Mouse (Mus musculus) midbrain, embryonic 11.5 days (tissue): ENCODE results near the gene Zbtb22. TPM values are rescaled to one million over a fixed set of nuclear protein-coding genes. Genes with fewer than 3 reads are reported as not detected.

Experiments
- ATAC-seq: fragments of 200-750 bp; cut with Nextera tagmentation; 2 replicates; pipeline ENCODE4 v1.8.0; 2017; ENCODE audit warnings: moderate TSS enrichment, moderate library complexity; ENCODE audit not compliant: low FRiP score
- DNase-seq: peaks from one replicate; pipeline ENCODE4 v3.0.0; 2015; ENCODE audit warnings: low spot score; ENCODE audit errors: missing footprints
- H3K27ac ChIP-seq: fragments of 300-500 bp; sonication (generic); 2 replicates; pipeline ENCODE4 v1.5.1; 2014; ENCODE audit warnings: low read depth, low read length
- H3K27me3 ChIP-seq: fragments of 300-500 bp; sonication (generic); 2 replicates; pipeline ENCODE4 v1.6.1; 2014; ENCODE audit warnings: mild to moderate bottlenecking, low read length, moderate library complexity, mixed read lengths; ENCODE audit not compliant: control insufficient read depth, insufficient read depth
- H3K36me3 ChIP-seq: fragments of 300-500 bp; sonication (generic); 2 replicates; pipeline ENCODE4 v1.6.1; 2014; ENCODE audit warnings: mild to moderate bottlenecking, low read length, moderate library complexity, mixed read lengths; ENCODE audit not compliant: control insufficient read depth, insufficient read depth
- H3K4me1 ChIP-seq: fragments of 300-500 bp; sonication (generic); 2 replicates; pipeline ENCODE4 v1.6.1; 2014; ENCODE audit warnings: low read length; ENCODE audit not compliant: control insufficient read depth, insufficient read depth
- H3K4me2 ChIP-seq: fragments of 300-500 bp; sonication (generic); 2 replicates; pipeline ENCODE4 v1.6.1; 2014; ENCODE audit warnings: mild to moderate bottlenecking, moderate library complexity
- H3K4me3 ChIP-seq: fragments of 300-500 bp; sonication (generic); 2 replicates; pipeline ENCODE4 v1.5.1; 2014; ENCODE audit warnings: low read depth, low read length
- H3K9ac ChIP-seq: fragments of 300-500 bp; sonication (generic); 2 replicates; pipeline ENCODE4 v1.6.1; 2014; ENCODE audit warnings: low read length
- H3K9me3 ChIP-seq: fragments of 300-500 bp; sonication (generic); 2 replicates; pipeline ENCODE4 v1.6.1; 2016; ENCODE audit warnings: low read length; ENCODE audit not compliant: control insufficient read depth
- WGBS: fragments of 180-500 bp; shearing (Covaris S2); extraction: QIAGEN DNeasy Blood & Tissue Kit; methylation state at CpG from one replicate; pipeline ENCODE4 v1.1.7; 2014; 5-methylcytosine and 5-hydroxymethylcytosine counted together
- polyA plus RNA-seq: library from polyadenylated mRNA; unstranded; fragments of >200 nt; fragmentation: Nextera tagmentation; extraction: Ambion mirVana; gene quantifications from 2 replicates; pipeline ENCODE4 v1.2.1, GENCODE M21; 2014

Zbtb22 gene
- polyA plus RNA-seq, 1 experiment from 2014 or later = 9.4 TPM

DNA sequence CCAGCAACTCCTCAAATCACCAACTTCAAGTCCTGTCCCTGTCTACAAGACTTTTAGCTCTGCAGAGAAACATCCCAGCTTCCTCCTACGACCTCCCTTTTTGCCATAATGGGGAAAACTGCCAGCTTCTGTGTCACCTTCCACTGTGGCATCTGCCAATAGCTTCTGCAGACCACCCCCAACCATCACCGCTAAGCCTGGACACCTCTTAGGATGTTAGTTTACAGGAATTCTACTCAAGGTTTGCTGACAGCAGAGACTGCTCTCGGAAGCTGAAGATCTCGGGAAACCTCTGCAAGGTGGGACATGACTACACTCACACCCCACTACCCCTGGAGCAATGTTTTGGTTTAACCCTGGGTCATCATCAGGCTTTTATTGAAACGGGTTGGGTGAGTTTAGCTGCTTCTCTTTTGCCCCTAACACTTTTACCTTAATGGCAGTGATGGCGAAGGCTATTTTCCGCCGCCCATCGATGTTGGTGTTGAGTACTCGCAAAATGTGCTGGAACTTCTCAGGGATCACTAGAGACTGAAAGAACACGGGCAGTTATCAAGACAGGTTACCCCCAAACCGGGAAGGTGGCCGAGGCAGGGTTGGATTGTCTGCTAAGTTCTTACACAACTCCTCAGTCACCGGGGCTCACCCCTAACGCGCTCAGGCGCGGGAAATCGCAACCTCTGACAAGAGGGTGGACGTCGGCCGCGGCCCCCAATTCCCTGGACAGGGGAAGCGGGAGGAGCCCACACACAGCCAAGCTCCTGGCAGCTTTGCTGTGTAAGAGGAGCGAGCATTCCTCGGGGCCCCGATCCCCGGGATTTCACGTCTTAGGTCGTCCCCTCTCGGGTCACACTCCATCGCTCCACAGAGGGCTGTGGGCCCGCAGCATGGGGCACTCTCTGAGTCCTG, 39.2 kb downstream of the Zbtb22 start:
- peaks cover 28% of the 10 kb centered on the region for H3K36me3 ChIP-seq
- peak; percentile 48 for ATAC-seq
- H3K4me2 ChIP-seq = peak overlapping the region; percentile 99
- peak overlapping the region; percentile 99 for H3K9ac ChIP-seq
- H3K4me3 ChIP-seq = peak overlapping the region; percentile 98
- H3K27me3 ChIP-seq = no peaks in the 10 kb centered on the region
- H3K4me1 ChIP-seq = peaks cover 44% of the 10 kb centered on the region
- 1% methylated on average over 33 of the region's 33 CpGs for WGBS
- DNase-seq = peak; percentile 83
- H3K27ac ChIP-seq = peak overlapping the region; percentile 84
- no peaks in the 10 kb centered on the region for H3K9me3 ChIP-seq

DNA sequence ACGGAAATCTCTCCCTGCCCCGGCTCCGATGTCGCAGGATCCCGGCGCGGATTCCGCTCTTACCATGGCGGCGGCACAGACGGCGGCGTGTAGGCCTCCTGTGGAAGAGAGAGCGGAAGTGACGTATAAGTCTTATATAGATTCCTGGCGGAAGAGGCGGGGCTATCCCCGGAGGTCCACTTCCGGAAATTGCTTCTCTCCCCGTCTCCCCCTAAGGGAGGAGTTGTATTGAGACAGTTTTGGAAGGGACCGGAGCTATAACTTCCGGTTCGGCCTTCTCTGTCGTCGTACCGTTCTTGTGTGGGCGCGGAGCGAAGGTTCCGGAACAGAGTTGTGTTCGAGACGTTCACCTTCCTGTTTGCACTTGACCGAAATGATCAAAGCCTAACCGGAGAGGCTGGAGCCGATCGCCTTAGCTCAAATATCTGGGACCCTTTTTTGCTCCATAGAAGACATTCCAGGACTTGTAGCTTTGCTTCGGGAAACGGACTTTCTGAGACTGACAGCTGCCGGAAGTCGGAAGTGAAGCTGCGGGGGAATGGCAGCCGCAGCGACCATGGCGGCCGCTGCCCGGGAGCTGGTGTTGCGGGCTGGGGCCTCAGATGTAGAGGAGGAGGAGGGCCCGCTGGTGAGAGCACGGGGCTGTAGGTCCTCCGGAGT, 40.0 kb downstream of the Zbtb22 start, which contains the start of the genes Vps52 and Rps18:
Gene Vps52, plus strand, starts transcription at position 258 of the 660 bp plus-strand sequence.
Gene Rps18, minus strand, starts transcription at position 447 of the 660 bp plus-strand sequence.
- DNase-seq = peak; percentile 100
- peak; percentile 88 for ATAC-seq
- Histone ChIP-seq H3K9me3 (no peaks in the 10 kb centered on the region), H3K4me2 (peak within 1 kb of the TSS; percentile 99), H3K36me3 (peaks cover 24% of the 10 kb centered on the region), H3K27ac (peak within 1 kb of the TSS; percentile 84), H3K4me1 (peaks cover 44% of the 10 kb centered on the region), H3K4me3 (peak within 1 kb of the TSS; percentile 98), H3K27me3 (no peaks in the 10 kb centered on the region), H3K9ac (peak within 1 kb of the TSS; percentile 99)
- under 1% methylated on average over 50 of the region's 50 CpGs for WGBS

GRCm38 (mm10) chr17:33956336-33956735, 40.6 kb downstream of the Zbtb22 start:
- DNase-seq = no peak
- 9% methylated on average over 10 of the region's 10 CpGs for WGBS
- ATAC-seq = no peak
- H3K36me3 ChIP-seq = peaks cover 24% of the 10 kb centered on the region
- no peaks in the 10 kb centered on the region for H3K9me3 ChIP-seq
- H3K27ac ChIP-seq = no peak overlapping the region
- H3K4me2 ChIP-seq = peak overlapping the region; percentile 78
- H3K4me1 ChIP-seq = peaks cover 38% of the 10 kb centered on the region
- H3K4me3 ChIP-seq = peak overlapping the region; percentile 98
- H3K27me3 ChIP-seq = no peaks in the 10 kb centered on the region
- H3K9ac ChIP-seq = peak overlapping the region; percentile 82

DNA sequence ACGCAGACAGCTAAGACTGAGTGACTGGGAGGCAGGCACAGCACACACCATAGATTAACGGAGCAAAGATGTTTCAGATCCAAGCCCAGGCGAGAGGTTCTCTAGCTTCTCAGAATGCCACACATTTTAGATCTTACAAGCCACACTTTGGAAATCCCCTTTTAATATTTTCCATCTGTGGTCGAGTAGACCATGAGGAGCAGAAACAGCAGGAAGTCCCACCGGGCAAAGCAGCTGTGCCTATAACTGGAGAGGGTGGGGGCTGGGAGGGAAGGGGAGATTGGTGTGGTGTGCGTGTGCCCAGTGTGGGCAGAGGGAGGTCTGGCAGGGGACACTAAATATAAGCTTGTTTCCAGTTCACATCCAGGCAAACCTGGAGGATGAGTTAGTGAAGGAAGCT, 41.8 kb downstream of the Zbtb22 start:
- no peak overlapping the region for H3K4me2 ChIP-seq
- no peak overlapping the region for H3K27ac ChIP-seq
- DNase-seq (no peak), ATAC-seq (no peak)
- no peaks in the 10 kb centered on the region for H3K27me3 ChIP-seq
- no peaks in the 10 kb centered on the region for H3K9me3 ChIP-seq
- no peak overlapping the region for H3K4me3 ChIP-seq
- peaks cover 28% of the 10 kb centered on the region for H3K4me1 ChIP-seq
- 84% methylated on average over 6 of the region's 6 CpGs for WGBS
- no peak overlapping the region for H3K9ac ChIP-seq
- peaks cover 18% of the 10 kb centered on the region; the same call in 1 of the 2 replicates for H3K36me3 ChIP-seq

- WGBS = 95% methylated on average over 11 of the region's 11 CpGs
- H3K4me2 ChIP-seq = no peak overlapping the region
- ATAC-seq = no peak
Observed at GRCm38 (mm10) chr17:33958451-33958850, 42.7 kb downstream of the Zbtb22 start.

GRCm38 (mm10) chr17:33959135-33959534, 43.4 kb downstream of the Zbtb22 start:
- ATAC-seq (no peak), DNase-seq (no peak)
- whole genome bisulfite sequencing = 93% methylated on average over 13 of the region's 13 CpGs
- Histone ChIP-seq H3K4me2 (no peak overlapping the region), H3K36me3 (peaks cover 15% of the 10 kb centered on the region), H3K9ac (no peak overlapping the region), H3K4me3 (no peak overlapping the region), H3K27me3 (no peaks in the 10 kb centered on the region), H3K4me1 (peaks cover 14% of the 10 kb centered on the region), H3K9me3 (no peaks in the 10 kb centered on the region), H3K27ac (no peak overlapping the region)

More at GRCm38 (mm10) chr17:33958451-33958850, 42.7 kb downstream of the Zbtb22 start:
- Histone ChIP-seq H3K4me3 (no peak overlapping the region), H3K9ac (no peak overlapping the region), H3K27me3 (no peaks in the 10 kb centered on the region), H3K4me1 (peaks cover 19% of the 10 kb centered on the region), H3K27ac (no peak overlapping the region), H3K9me3 (no peaks in the 10 kb centered on the region), H3K36me3 (peaks cover 16% of the 10 kb centered on the region)
- DNase-seq = no peak

- no peak for ATAC-seq
- Histone ChIP-seq H3K27me3 (no peaks in the 10 kb centered on the region), H3K9ac (no peak overlapping the region), H3K4me3 (no peak overlapping the region), H3K4me1 (peaks cover 7% of the 10 kb centered on the region), H3K4me2 (no peak overlapping the region), H3K27ac (no peak overlapping the region), H3K9me3 (no peaks in the 10 kb centered on the region), H3K36me3 (peaks cover 15% of the 10 kb centered on the region)
- 91% methylated on average over 15 of the region's 15 CpGs for WGBS
- DNase-seq = no peak
Observed at GRCm38 (mm10) chr17:33959948-33960347, 44.2 kb downstream of the Zbtb22 start.

DNA sequence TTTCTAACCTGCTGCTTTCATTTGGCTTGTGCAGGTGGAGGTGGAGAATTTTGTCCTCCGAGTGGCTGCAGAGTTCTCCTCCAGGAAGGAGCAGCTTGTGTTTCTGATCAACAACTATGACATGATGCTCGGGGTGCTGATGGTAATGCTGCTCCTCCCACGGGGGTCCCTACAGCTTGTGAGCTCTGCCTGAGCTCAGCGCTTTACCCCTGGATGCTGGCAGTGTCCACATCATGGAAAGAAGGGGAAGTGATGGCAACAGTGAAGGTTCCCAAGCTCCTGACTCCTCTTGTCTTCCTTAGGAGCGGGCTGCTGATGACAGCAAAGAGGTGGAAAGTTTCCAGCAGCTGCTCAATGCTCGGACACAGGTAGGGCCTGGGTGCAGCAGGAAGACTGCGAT, 47.2 kb downstream of the Zbtb22 start:
- DNase-seq (no peak), ATAC-seq (no peak)
- no peak overlapping the region for H3K4me3 ChIP-seq
- no peak overlapping the region for H3K27ac ChIP-seq
- H3K9ac ChIP-seq = no peak overlapping the region
- H3K27me3 ChIP-seq = no peaks in the 10 kb centered on the region
- no peaks in the 10 kb centered on the region for H3K4me1 ChIP-seq
- no peak overlapping the region for H3K4me2 ChIP-seq
- 96% methylated on average over 7 of the region's 7 CpGs for WGBS
- no peaks in the 10 kb centered on the region for H3K9me3 ChIP-seq
- peaks cover 15% of the 10 kb centered on the region for H3K36me3 ChIP-seq
